22 mouse cellular contexts compared by ENCODE assay signal in the genomic region with DNA sequence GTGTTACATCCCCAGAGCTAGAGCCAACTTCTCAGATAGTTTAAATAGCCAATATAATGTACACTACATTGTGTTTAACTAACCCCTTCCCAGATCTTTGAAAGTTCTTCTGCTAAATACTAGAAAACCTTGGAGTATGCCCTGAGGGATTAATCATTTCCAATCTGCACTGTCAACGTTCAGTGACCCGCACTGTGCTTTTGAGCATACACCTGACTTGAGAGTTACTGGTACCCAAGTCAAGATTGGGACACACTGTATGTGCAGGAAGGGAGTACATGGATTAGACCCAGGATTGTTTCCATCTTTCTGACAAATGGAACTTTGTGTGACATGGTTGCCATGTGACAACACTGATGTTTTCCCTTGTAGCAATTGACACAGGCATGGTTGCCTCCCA.
"Had no signal": no experiment of that assay in that cellular context is flagged by ENCODE, and none has a peak within 500 bp of the region (broad histone marks: within the 10 kb centered on the region; RNA-seq: fewer than 3 reads in every experiment).

No protein-coding gene starts in this region.

- H3K27ac ChIP-seq: intestine, embryonic 15.5 days; kidney, embryonic 15.5 days; limb, embryonic 12.5 days; limb, embryonic 15.5 days; lung, embryonic 15.5 days; midbrain, embryonic 10.5 days; midbrain, embryonic 13.5 days; neural tube, embryonic 13.5 days; stomach, embryonic 15.5 days had no signal

- H3K36me3 ChIP-seq: intestine, embryonic 15.5 days; kidney, embryonic 15.5 days; limb, embryonic 12.5 days; limb, embryonic 15.5 days; lung, embryonic 15.5 days; midbrain, embryonic 10.5 days; midbrain, embryonic 13.5 days; neural tube, embryonic 13.5 days; stomach, embryonic 15.5 days had no signal

- H3K4me3 ChIP-seq: intestine, embryonic 15.5 days; kidney, embryonic 15.5 days; limb, embryonic 12.5 days; limb, embryonic 15.5 days; lung, embryonic 15.5 days; megakaryocyte, embryonic 14.5 days; midbrain, embryonic 10.5 days; midbrain, embryonic 13.5 days; myocyte; neural tube, embryonic 13.5 days; stomach, embryonic 15.5 days had no signal

- H3K4me2 ChIP-seq: intestine, embryonic 15.5 days; kidney, embryonic 15.5 days; limb, embryonic 12.5 days; limb, embryonic 15.5 days; lung, embryonic 15.5 days; midbrain, embryonic 13.5 days; neural tube, embryonic 13.5 days; stomach, embryonic 15.5 days had no signal

- DNase-seq: kidney, adult 11 months; kidney, postnatal 14 days; left cerebral cortex, postnatal 4 days; lung, adult 18-20 months; lung, postnatal 10 days; lung, postnatal 36 days; retina, postnatal 1 day; right cerebral cortex, postnatal 25 days; spleen, adult 18-20 months; thymus, postnatal 25 days had no signal

- H3K9me3 ChIP-seq: intestine, embryonic 15.5 days; kidney, embryonic 15.5 days; limb, embryonic 12.5 days; limb, embryonic 15.5 days; lung, embryonic 15.5 days; midbrain, embryonic 10.5 days; midbrain, embryonic 13.5 days; neural tube, embryonic 13.5 days; stomach, embryonic 15.5 days had no signal

- H3K4me1 ChIP-seq: intestine, embryonic 15.5 days; kidney, embryonic 15.5 days; limb, embryonic 12.5 days; limb, embryonic 15.5 days; lung, embryonic 15.5 days; megakaryocyte, embryonic 14.5 days; midbrain, embryonic 10.5 days; stomach, embryonic 15.5 days had no signal

- ATAC-seq: intestine, embryonic 15.5 days; midbrain, embryonic 13.5 days; midbrain, embryonic 16.5 days had no signal

- H3K9ac ChIP-seq: intestine, embryonic 15.5 days; kidney, embryonic 15.5 days; limb, embryonic 12.5 days; limb, embryonic 15.5 days; lung, embryonic 15.5 days; midbrain, embryonic 13.5 days; neural tube, embryonic 13.5 days; stomach, embryonic 15.5 days had no signal

- H3K27me3 ChIP-seq: intestine, embryonic 15.5 days; kidney, embryonic 15.5 days; limb, embryonic 12.5 days; limb, embryonic 15.5 days; lung, embryonic 15.5 days; megakaryocyte, embryonic 14.5 days; midbrain, embryonic 13.5 days; neural tube, embryonic 13.5 days; stomach, embryonic 15.5 days had no signal
